Mouse (Mus musculus) cerebral cortex, adult 2 months (tissue): Measurements from ENCODE around the gene Man1a.

ENCODE experiments used
- WGBS: fragments of 180-500 bp; shearing (Covaris S2); methylation state at CpG from one replicate; pipeline ENCODE4 v1.1.7; 2018; 5-methylcytosine and 5-hydroxymethylcytosine counted together

The Man1a gene

DNA sequence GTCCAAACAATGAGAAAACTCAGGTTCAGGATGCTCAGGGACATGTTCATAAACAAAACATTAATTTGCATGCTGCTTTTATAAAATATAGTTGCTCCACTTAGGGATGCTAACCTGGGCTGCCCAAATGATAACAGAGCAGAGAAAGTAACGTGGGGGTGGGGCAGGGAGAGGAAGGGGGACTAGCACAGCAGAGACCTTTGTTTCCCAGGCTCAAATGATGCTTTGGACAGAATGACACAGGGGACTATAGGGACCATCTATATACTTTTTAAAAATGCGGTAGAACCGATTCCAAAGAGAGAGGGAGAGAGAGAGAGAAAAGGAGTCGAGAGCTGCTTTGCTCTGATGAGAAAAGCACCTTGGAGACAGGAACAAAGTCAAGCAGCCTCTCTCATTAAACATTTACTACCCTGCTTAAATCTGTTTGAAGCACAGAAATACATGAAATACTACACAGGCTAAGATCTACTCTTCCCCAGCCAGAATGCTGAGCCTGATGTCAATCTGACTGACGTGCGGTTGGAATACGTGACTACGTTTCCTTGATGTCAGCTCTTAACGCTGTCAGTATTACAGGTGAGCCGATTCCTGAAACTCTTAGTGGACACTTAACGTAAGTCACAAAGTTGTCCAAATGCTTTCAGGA is 63.1 kb downstream of the Man1a start:
- 83% methylated on average over 11 of the region's 11 CpGs for WGBS

- 89% methylated on average over 6 of the region's 6 CpGs for WGBS
These were observed 67.3 kb downstream of the Man1a start for GRCm38 (mm10) chr10:54009154-54009553.

DNA sequence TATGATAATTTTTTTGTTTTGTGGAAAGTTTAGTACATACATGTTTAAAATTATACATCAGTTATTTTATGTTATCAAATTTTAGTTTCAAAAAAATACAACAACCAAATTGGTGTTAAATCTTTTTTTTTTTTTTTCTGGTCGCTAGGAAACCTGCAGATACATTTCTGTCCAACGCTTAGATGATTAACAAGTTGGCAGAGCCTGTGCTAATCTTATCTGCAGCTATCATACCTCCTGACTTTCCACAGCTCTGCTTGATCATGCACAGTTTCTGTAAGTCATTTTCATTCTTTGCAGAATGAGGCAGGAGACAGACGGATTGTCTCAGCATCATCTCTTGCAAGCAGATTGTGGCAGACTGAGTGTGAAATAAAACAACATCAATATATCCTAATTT is 69.5 kb downstream of the Man1a start:
- WGBS = 56% methylated on average over 3 of the region's 3 CpGs

DNA sequence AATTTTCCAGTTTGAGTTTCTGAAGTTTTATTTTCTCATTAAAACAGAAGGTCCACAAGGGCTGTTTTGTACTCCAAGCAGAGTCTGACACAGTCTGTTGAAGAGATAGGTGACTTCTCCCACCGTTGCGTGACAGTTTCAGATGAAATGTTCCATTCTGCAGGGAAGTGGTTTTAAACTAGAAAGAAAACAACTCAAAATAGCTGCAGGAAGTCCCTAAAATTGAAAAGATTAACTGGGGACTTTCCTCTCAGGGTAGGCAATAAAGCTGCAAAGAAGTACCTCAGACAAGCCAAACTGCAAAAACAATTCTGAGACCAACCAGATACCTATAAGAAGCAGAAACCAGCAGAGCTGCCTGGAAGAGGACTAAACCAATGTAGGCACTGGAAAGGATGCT is 70.6 kb downstream of the Man1a start:
- WGBS = 77% methylated on average over 2 of the region's 2 CpGs

- WGBS = 89% methylated on average over 2 of the region's 2 CpGs
These were observed 73.5 kb downstream of the Man1a start for GRCm38 (mm10) chr10:54002936-54003335.

GRCm38 (mm10) chr10:53997301-53997700 is 79.1 kb downstream of the Man1a start:
- WGBS = 96% methylated on average over 13 of the region's 13 CpGs

GRCm38 (mm10) chr10:53994591-53994990 is 81.8 kb downstream of the Man1a start:
- WGBS = 100% methylated on average over 2 of the region's 3 CpGs

- WGBS = 72% methylated on average over 4 of the region's 4 CpGs
These were observed 86.0 kb downstream of the Man1a start for GRCm38 (mm10) chr10:53990434-53990833.

- WGBS = 94% methylated on average over 5 of the region's 5 CpGs
These were observed 91.5 kb downstream of the Man1a start for GRCm38 (mm10) chr10:53984894-53985293.

- 25% methylated on average over 3 of the region's 3 CpGs for WGBS
These were observed 92.3 kb downstream of the Man1a start for GRCm38 (mm10) chr10:53984086-53984485.

DNA sequence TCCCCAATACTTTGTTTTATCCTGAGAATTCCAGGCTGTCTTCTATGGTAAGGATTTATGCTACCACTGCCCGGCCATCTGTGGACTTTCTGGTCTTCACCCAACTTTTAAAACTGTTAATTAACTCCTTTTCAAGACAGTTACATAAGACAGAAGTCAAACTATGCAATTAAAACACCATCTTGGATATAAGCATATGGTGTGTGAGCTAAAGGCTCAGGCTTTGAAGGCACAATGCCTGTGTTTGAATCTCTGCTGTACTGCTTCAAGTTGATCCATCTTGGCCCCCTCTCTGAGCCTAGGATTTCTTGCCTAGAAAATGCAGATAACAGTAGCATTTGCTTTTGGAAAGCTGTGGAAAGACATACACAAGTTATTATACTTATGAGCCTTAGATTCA is 97.8 kb downstream of the Man1a start:
- WGBS = 53% methylated on average over 1 of the region's 1 CpGs

GRCm38 (mm10) chr10:53959759-53960158 is 116.7 kb downstream of the Man1a start:
- WGBS = 54% methylated on average over 3 of the region's 3 CpGs

DNA sequence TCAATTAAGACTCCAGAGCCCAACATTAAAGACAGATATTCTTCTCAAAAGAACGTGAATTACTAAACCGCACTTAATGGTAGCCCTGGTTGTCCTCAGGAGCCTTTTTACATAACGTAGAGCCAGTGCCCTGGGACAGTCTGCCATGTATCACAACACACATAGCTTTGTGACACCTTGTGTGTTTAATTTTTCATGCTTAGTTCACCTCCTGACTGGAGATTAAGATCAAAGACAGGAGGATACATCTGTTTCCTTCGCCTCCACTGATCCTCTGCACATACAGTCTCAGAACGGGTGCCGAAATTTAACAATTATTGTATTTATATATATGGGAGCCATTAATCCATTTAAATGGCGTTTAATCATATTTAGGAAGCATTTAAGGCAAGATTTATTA is 134.8 kb downstream of the Man1a start:
- WGBS = 81% methylated on average over 7 of the region's 7 CpGs

GRCm38 (mm10) chr10:53938199-53938598 is 138.2 kb downstream of the Man1a start:
- 74% methylated on average over 3 of the region's 3 CpGs for WGBS

DNA sequence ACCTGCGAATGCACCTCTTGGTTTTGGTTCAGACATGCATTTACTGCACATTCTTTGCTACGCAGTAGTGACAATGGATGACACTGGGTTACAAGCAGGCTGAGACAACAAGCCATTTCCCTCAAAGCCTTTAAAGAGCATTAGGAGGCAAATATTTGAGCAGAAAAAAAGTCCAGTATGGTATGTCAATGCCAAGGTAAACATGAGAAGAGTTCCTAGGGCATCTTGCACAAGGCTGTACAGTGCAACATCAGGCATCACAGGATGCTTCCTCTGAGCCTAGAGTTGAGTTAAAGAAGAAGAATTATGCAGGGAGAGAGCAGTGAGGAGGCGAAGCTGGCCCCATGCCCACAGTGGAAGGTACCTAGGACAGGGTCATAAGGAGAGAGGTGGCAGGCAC is 140.3 kb downstream of the Man1a start:
- WGBS = 86% methylated on average over 3 of the region's 3 CpGs

- 47% methylated on average over 4 of the region's 4 CpGs for WGBS
These were observed 146.5 kb downstream of the Man1a start for GRCm38 (mm10) chr10:53929722-53930500.

- 66% methylated on average over 5 of the region's 5 CpGs for WGBS
These were observed 148.5 kb downstream of the Man1a start for GRCm38 (mm10) chr10:53927904-53928303.

DNA sequence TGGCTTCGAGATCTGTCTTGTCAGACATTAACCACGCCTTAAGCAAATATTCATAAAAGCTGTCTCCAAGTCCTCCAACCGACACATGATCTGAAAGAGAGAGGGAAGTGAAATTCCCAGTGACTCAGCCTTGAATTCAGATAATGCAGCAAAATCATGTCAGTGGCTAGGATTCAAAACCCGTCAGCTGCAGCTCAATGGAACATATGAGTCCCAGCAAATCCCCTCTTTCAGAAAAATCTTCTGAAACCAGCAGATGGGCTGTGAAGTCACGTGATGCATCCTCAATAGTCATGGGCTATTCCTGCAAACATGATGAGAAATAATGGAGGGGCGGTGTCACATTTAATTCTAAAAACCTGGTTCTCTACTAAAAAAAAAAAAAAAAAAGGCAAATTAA is 151.0 kb downstream of the Man1a start:
- 56% methylated on average over 6 of the region's 6 CpGs for WGBS

GRCm38 (mm10) chr10:53922236-53922635 is 154.2 kb downstream of the Man1a start:
- WGBS = 79% methylated on average over 3 of the region's 3 CpGs

GRCm38 (mm10) chr10:53917517-53917916 is 158.9 kb downstream of the Man1a start:
- 84% methylated on average over 3 of the region's 3 CpGs for WGBS

GRCm38 (mm10) chr10:53915719-53916118 is 160.7 kb downstream of the Man1a start:
- 84% methylated on average over 6 of the region's 6 CpGs for WGBS

GRCm38 (mm10) chr10:53914974-53915609 is 161.3 kb downstream of the Man1a start:
- WGBS = 83% methylated on average over 8 of the region's 8 CpGs
